Mouse (Mus musculus): ENCODE measurements around the gene Cypt1. TPM values are rescaled to one million over a fixed set of nuclear protein-coding genes. Genes with fewer than 3 reads are reported as not detected.

The Cypt1 gene
- polyA plus RNA-seq (2017; shearing (Covaris generic)), result not detected

DNA sequence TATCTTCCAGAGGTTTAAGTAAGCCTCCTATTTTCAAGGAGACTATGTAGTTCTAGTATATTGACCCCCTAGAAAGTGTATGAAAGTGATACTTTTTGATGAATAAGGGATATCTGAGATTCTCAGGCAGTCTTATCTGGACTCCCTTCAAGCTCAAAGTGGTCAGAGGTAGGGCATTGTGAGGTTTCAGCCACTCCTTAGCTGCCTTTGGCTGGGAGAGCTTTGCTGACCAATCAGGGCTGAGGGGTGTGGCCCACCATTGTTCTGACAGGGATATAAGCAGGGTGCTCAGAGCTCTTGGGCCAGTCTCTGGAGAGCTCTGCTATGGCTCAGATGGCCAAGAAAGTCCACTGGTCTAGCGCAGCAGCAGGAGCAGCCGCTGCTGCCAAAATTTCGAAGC, at the start of gene Cypt1:
Gene Cypt1 (plus strand): TSS at position 301 of the 400 bp plus-strand sequence.

Other genes with a start within 250 kb of the Cypt1 start
- 0.11 TPM for gene Maoa, start 96.8 kb downstream of the Cypt1 start, polyA plus RNA-seq (2017; shearing (Covaris generic))